Mouse (Mus musculus) layer of hippocampus, adult 2 months (tissue): Measurements from ENCODE around the gene Dock1. TPM values are rescaled to one million over a fixed set of nuclear protein-coding genes. Genes with fewer than 3 reads are reported as not detected.

Experiments
- DNase-seq, 2 experiments: peaks; one replicate each; pipeline ENCODE4 v3.0.0; 2022; ENCODE audit warnings: low spot score in 2 of 2
- H3K27ac ChIP-seq: fragments of 200-600 bp; 2 replicates; pipeline ENCODE4 v1.8.1; 2022
- H3K4me3 ChIP-seq: fragments of 200-600 bp; 2 replicates; pipeline ENCODE4 v1.8.1; 2022; ENCODE audit warnings: mild to moderate bottlenecking
- CTCF ChIP-seq: fragments of 200-600 bp; conservative IDR thresholded peaks from 2 replicates; pipeline ENCODE4 v1.8.1; 2022; ENCODE audit warnings: antibody characterized with exemption, mild to moderate bottlenecking, moderate library complexity
- total RNA-seq, 2 experiments: library from RNA; stranded (reverse); gene quantifications; 2 replicates each; pipeline ENCODE4 v1.2.3; 2021

Gene Dock1
- total RNA-seq, 2 experiments from 2014 or later, result 23.8 to 26.5 TPM

DNA sequence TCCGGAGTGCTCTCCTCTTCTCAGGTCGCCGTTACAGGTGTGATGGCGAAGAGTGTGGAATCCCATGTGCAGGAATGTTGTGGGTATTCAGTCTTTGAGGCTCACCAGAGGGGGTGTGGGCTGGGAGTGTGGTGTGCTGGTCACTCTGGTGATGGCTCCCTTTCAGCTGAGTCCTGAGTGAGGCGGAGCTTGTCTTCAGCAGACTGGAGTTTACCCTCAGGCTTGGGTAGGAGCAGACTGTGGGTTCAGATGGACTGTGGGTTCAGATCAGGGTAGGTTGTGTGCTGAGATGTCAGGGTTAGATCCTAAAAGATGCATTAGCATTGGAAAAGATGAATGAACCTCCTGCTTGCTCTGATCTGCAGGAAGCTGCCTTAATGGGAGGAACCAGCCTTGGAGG is 29.5 kb downstream of the Dock1 start:
- DNase-seq, result no peak
- no peak for TF ChIP-seq CTCF
- no peak overlapping the region for H3K27ac ChIP-seq
- no peak overlapping the region for H3K4me3 ChIP-seq

DNA sequence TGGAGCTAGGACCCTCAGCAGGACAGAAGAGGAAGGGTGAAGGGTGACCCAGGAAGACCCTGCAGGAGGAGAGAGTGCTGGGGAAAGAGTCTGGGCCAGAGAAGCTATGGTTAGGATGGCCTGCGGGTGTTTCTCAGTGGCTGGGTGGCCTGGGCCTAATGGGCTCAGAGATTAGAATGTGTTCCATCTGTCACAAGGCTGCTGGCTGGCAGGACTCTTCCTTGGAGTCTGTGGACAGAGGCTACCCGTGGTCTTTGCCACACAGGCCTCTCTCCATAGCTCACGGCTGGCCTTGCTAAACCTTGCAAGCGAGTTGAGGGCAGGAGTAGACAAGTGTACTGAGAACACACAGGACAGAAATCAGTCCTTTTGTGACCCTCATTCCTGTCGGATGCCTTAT is 32.0 kb downstream of the Dock1 start:
- TF ChIP-seq CTCF, result no peak
- no peak overlapping the region for H3K27ac ChIP-seq
- no peak for DNase-seq
- H3K4me3 ChIP-seq, result no peak overlapping the region

DNA sequence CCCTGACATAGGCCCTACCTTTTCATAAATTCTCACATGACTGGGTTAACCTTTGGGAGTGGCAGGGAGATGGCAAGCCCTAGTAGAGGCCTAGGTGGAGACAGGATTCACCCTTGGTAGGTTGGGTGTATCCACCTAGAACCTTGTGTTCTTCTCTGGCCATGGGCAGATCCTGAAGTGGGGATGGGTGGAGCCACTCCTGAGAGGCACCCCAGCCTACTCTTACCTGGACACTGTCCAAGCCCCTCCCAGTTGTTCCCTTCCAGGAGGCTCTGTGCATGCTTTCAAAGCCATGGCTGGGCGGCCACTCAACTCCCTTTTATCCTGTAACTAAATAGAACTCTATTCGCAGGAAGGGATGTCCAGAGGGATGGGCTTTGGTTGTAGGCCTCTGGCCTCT is 33.2 kb downstream of the Dock1 start:
- no peak for TF ChIP-seq CTCF
- Histone ChIP-seq H3K4me3 (no peak overlapping the region), H3K27ac (no peak overlapping the region; the same call in 1 of the 2 replicates)
- no peak for DNase-seq

DNA sequence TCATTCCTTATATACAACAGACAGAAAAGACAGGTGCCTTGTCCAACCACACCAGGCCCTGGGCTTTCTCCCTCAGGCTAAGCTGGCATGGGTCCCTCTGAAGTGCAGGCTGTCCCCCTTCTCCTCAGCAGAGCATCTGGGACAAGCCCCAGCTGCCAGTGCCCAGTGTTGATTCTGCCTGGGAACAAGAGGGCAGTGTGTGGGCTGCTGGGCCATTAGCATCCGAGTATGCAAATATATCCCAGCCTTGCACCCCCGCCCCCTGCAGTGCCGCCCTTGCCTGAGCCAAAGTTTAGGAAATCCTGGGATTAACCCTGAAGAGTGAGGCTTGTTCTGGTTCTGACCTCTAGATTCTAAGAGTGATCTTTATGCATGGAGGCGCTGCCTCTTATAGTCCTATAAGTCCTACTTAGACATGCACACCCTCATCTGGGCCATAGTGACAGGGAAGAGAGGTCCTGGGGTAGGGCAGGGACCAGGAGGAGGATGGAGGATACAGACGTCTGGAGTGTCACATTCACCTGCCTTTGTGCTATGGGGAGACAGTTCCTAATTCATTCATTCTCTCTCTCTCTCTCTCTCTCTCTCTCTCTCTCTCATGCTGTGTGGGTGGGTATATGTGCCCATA is 38.9 kb downstream of the Dock1 start:
- DNase-seq, result peak; percentile 36 to 78
- Histone ChIP-seq H3K27ac (peak overlapping the region; percentile 87), H3K4me3 (no peak overlapping the region)
- TF ChIP-seq CTCF, result no peak

DNA sequence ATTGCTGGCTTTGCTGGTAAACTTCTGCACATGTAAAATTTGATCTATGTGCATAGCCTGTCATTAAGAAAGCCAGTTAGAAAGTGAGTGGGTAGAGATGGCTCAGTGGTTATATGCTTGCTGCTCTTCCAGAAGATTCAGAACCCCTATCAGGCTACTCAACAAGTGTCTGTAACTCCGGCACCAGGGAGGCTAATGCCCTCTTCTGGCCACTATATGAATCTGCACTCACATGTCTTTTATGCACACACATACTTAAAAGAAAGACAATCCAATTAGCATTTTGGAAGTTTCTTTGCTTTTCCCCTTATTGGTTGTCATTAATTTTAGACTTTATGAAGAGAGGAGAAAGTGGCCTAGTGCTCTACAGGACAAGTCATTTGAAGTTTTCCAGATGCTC is 41.1 kb downstream of the Dock1 start:
- DNase-seq, result no peak
- H3K4me3 ChIP-seq, result no peak overlapping the region
- peak; percentile 56 for TF ChIP-seq CTCF
- H3K27ac ChIP-seq, result no peak overlapping the region

DNA sequence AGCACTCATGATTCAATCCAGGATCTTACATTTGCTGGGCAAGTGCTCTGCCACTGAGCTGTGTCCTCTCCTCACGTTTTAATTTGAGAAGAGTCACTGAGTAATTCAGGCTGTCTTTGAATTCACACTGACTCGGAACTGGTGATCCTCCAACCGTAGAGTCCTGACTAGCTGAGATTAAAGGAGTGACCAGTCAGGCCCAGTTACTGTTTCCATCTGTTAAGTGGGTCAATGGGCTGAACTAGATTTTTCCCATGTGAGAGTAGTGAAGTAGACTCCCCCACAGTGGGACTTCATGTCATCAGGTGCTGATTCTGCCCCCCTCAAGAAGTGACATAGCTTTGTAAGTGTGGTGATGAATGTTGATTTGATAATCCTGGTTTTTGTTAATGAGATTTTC is 49.0 kb downstream of the Dock1 start:
- Histone ChIP-seq H3K27ac (no peak overlapping the region), H3K4me3 (no peak overlapping the region)
- DNase-seq, result no peak
- TF ChIP-seq CTCF, result no peak

DNA sequence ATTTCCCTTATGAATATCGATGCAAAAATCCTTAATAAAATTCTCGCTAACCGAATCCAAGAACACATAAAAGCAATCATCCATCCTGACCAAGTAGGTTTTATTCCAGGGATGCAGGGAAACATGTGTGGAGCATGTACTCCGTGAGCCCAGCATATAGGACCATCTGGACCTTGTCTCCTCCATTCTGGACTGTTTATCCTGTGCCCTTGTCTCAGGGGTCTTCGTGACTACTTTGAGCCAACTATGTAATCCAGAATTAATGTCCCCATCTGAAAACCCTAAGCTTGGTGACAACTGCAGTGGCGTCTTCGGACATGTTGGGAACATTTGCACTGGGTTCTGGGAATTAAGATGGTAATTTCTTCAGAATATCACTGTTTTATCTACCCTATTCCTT is 51.9 kb downstream of the Dock1 start:
- Histone ChIP-seq H3K27ac (no peak overlapping the region), H3K4me3 (no peak overlapping the region)
- no peak for DNase-seq
- no peak for TF ChIP-seq CTCF

DNA sequence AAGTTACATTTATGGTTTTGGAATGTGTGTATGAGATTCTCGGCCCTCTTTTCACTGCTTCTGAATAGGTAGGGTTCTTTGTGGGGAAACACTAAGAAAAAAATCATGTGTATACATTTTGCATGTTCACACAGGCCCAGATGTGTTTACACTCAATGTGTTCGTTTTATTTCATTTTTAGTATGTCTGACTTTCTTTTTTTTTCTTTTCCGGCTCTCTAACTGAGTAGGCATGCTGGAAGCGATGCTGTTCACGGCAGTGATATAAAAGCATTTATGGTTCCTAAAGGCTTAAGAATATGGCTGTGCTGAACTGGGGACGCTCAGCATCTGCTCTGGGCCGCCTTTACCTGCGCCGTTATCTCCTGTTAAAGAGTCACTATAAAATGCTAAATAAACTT is 52.5 kb downstream of the Dock1 start:
- TF ChIP-seq CTCF, result no peak
- no peak for DNase-seq
- Histone ChIP-seq H3K4me3 (no peak overlapping the region), H3K27ac (no peak overlapping the region)

DNA sequence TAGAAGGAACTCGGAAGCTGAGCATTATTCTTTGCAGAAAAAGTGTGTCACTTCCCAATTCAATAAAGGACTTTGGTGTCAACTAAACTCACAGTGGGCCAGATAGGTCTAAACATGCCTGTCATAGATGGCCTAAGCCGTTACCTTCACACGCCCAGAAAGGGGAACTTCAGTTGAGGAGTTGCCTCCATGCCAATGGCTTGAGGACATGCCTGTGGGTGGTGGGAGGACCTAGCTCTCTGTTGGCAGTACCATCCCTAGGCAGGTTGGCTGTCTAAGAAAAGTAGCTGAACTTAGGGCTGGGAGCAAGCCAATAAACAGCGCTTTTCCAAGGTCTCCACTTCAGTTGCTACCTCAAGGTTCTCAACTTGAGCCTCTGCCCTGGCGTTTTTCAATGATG is 53.1 kb downstream of the Dock1 start:
- H3K4me3 ChIP-seq, result no peak overlapping the region
- TF ChIP-seq CTCF, result no peak
- DNase-seq, result no peak
- H3K27ac ChIP-seq, result no peak overlapping the region

DNA sequence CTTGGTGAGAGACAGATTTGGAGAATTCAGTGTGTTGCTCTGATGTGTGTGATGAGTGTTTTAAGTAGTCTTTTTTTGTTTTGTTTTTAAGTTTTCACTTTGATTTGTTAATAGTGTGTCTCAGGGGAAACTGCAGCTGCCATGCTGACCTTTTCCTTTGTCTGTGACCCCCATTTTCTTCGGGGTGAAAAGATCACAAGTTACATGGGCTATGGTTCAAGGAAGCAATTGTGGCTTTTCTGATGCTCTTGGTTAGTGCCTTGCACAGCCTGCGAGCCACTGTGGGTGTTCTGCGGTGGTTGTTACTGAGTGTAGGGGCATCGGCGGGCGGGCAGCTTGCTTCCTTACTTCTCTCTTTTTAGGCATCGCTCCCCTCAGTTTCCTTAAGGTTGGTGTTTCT is 54.4 kb downstream of the Dock1 start:
- DNase-seq, result no peak
- Histone ChIP-seq H3K4me3 (no peak overlapping the region), H3K27ac (peak overlapping the region; percentile 32; the same call in 1 of the 2 replicates)
- no peak for TF ChIP-seq CTCF

DNA sequence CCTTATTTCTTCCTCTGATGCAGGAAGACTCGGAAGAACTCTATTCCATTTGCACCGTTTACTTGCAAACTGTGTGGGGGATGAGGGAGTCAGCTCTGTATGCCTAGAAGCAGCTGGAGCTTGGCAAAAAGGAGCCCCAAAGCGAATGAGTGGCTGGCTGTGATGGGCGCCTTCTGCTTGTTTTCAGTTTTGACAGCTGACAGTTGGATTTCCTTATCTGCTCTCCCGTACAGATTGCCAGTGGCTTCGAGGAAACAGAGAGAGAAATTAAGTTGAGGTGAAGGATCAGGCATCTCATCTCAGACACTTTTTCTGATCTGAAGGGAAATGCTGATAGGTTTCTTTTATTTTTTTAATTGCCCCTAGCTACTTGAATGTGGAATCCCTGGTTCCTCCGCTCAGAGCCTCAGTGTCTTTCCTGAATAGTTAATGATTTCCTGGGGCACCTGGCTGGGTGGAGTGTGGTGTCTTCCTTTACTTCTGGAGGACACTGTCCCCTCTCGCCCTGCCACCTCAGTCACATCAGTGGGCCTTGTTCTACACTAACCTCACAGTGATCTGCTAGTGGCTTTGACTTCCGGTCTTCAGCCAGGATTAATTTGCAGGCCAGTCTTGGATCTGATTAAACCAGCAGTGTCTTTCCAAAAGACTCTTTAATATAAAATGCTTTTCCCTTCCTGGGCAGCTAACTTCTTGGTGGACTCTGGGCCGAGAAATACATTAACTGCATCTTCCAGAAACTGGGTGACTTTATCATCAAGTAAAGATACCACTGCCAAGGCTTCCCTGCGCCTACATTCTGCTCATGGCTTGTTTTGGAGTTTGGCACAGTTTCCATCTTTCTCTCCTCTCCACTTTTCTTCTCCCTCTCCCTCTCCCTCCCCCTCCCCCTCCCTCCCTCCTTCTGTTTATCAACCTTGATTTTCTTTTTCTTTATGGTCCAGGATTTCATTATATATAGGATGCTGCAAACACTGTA is 55.4 kb downstream of the Dock1 start:
- peak; percentile 60 to 84 for DNase-seq
- Histone ChIP-seq H3K4me3 (no peak overlapping the region), H3K27ac (peak overlapping the region; percentile 32; the same call in 1 of the 2 replicates)
- TF ChIP-seq CTCF, result no peak

DNA sequence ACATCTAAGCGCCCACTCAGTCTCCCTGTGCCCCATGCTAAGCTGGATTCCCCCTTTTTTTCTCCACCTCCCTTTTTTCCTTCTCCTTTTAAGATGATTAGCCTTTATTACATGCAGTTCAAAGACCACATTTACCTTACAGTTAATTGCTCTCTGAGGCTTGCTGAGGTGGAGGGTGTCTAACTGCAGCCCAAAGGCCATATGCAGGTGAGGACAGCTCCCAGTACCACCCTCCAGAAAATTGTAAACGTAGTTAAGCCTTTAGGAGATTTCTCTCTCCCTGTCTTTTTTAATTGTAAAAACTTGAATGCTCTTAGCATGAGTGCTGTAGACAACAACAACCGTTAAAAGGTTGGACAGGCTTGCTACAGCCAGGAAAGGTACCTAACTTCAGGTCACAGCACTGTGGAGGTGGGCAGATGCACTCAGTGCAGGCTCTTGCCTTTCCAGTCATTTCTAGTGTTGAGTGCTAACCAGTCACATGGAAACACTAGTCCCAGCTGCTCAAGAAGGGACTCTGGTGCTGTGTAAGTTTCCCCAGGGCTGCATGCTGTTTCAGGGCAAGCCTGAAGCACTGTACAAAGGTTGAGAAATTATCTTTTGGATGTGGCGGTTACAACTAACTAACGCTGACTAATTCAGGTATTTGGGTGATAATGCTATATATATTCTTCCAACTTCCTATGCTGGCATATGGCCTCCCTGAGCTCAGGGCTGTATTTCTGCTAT is 56.2 kb downstream of the Dock1 start:
- no peak for DNase-seq
- no peak for TF ChIP-seq CTCF
- H3K27ac ChIP-seq, result no peak overlapping the region
- no peak overlapping the region for H3K4me3 ChIP-seq

DNA sequence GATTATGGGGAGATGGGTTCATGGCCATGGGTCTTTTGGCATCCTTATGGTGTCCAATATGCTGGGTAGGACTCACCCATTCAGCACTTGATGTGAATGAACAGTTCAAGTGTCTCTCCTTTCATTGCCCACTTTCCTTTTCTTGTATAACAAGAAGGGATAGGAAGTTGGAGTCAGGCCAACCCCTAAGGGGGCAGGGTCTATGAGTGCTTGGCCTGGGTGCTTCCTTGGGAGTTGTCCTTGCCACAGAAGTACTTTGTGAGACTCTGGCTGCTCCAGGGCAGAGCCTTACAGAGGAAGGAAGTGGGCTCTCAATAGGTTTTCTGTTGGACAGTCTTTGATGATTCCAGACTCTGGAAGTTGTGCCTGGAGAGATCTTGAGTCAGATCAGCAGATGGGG is 58.9 kb downstream of the Dock1 start:
- H3K27ac ChIP-seq, result no peak overlapping the region
- no peak for TF ChIP-seq CTCF

More for the DNA sequence above, 58.9 kb downstream of the Dock1 start:
- no peak overlapping the region for H3K4me3 ChIP-seq
- no peak for DNase-seq
